Mouse (Mus musculus) Patski (cell line): ENCODE measurements around the gene AI593442. TPM values are rescaled to one million over a fixed set of nuclear protein-coding genes. Genes with fewer than 3 reads are reported as not detected.

Experiments
- ATAC-seq: fragments of 100-300 bp; one replicate; pipeline ENCODE4 v1.8.0; 2021
- CTCF ChIA-PET: fragments of 350-600 bp; sonication (Branson Sonifier 250); formaldehyde crosslinking; loops from one replicate; lab custom pipeline; 2022; ENCODE audit warnings: inconsistent platforms; lab: Charles Lee
- POLR2A ChIA-PET: fragments of 350-600 bp; sonication (Branson Sonifier 250); formaldehyde crosslinking; loops from one replicate; lab custom pipeline; 2022; ENCODE audit warnings: antibody characterized with exemption, inconsistent platforms; lab: Charles Lee
- DNase-seq: peaks from one replicate; pipeline ENCODE4 v3.0.0-alpha.2; 2011; ENCODE audit warnings: low read depth, low spot score
- H3K27me3 ChIP-seq: fragments of 371-371 bp; one replicate; pipeline ENCODE4 v1.5.1; 2021
- CTCF ChIP-seq: fragments of 100-300 bp; IDR thresholded peaks from one replicate; pipeline ENCODE4 v1.5.1; 2021
- in situ Hi-C: fragments of 300-500 bp; cut with MboI; formaldehyde crosslinking; loops from 3 replicates; pipeline ENCODE4 v1.11.1; 2018; ENCODE audit warnings: low pct_unique_long_range_greater_than_20kb, mixed read lengths
- polyA plus RNA-seq: library from polyadenylated mRNA; unstranded; gene quantifications from one replicate; pipeline ENCODE4 v1.2.3, GENCODE M21; 2021

Gene AI593442
- polyA plus RNA-seq, result not detected

DNA sequence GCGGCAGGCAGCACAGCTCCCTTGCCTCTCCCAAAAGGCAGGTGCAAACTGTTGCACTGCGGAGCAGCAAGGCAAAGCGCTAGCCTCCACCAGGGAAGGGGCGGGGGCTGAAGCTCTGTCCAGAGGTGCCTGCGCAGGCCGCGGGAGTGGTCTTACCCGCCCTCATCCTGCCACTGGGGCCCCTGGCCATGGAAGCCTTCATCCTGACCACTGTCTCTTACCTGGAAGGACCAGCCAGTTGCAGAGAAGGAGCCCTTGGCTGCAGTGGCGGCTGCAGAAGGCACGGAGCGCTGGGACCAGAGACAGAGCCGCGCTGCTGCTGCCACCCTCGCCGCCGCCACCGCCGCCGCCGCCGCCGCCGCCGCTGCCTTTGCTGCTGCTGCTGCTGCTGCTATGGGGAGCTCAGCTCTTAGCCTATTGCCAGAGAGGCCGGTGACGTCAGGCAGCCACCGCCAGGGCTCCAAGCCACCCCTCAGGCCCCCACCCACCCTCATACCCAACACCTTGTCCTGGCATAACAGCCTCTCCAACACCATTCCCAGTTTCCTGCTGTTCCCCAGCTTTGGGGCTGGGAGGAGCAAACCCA lies at the start of gene AI593442:
Gene AI593442, minus strand, starts transcription at position 419 of the 586 bp plus-strand sequence.
- POLR2A ChIA-PET, result no interaction called here
- H3K27me3 ChIP-seq, result peaks cover 11% of the 10 kb centered on the region
- no peak for DNase-seq
- no peak for TF ChIP-seq CTCF
- CTCF ChIA-PET, result no interaction called here
- in situ Hi-C loops, result no loop called here
- no peak for ATAC-seq

DNA sequence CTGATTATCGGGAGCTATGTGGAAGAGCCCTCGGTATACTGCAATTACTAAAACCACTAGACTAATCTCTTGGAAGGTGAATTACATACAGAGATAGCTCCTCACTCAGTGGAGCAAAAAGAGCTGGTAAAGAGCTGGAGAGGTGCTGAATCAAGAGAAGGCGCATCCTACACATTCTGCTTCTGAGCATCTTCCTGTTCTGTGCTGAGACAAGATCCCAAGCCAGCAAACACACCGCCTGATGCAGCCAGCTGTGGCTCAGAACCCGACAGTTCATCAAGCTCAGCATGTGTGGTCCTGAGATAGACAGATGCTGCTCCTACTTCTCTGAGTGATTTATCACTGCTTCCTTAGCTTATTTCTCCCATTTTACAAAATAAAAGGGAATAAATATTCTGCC lies 49.2 kb upstream of the AI593442 start:
- DNase-seq (no peak), ATAC-seq (no peak)
- ChIA-PET CTCF (interaction anchor here (1.1 kb wide), 1 partner anchor 11 kb away, joined by 3 read pairs; no protein-coding TSS in a partner anchor), POLR2A (no interaction called here)
- in situ Hi-C loops, result no loop called here
- peaks cover 3% of the 10 kb centered on the region for H3K27me3 ChIP-seq
- TF ChIP-seq CTCF, result no peak

DNA sequence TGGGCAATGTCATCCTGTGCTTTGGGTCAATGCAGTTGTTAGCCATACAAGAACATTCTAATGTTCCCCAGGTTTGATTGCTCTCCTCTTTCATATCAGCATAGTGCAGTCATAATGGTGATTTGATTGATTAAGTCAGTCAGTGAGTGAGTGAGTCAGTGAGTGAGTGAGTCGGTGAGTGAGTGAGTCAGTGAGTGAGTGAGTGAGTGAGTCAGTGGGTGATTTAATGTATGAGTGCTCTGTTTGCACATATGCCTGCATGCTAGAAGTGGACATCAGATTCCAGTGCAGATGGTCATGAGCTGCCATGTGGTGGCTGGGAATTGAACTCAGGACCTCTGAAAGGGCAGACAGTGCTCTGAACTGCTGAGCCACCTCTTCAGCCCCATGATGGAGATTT lies 43.0 kb upstream of the AI593442 start:
- in situ Hi-C loops, result no loop called here
- ATAC-seq, result no peak
- TF ChIP-seq CTCF, result no peak
- DNase-seq, result no peak
- POLR2A ChIA-PET, result no interaction called here
- no peaks in the 10 kb centered on the region for H3K27me3 ChIP-seq
- CTCF ChIA-PET, result no interaction called here

DNA sequence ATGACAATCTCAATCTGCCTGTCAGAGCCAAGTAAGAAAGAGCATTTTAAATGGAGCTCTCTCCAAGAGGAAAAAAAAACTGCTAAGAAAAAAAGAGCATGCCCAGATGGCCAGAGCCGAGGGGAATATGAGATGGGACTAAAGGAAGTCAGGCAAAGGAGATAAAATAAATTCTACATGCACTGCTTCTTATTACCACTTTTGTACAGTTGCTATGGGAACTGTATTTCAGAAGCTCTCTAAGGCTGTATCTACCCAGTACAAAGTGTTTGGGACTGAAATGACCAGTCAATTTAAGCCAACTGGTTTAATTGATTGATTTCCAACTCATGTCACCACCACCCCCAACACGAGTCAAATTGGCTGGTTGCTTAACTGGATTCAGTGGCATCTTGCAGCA lies 40.0 kb upstream of the AI593442 start:
- DNase-seq (no peak), ATAC-seq (no peak)
- no peaks in the 10 kb centered on the region for H3K27me3 ChIP-seq
- in situ Hi-C loops, result no loop called here
- CTCF ChIA-PET, result no interaction called here
- TF ChIP-seq CTCF, result no peak
- POLR2A ChIA-PET, result no interaction called here

DNA sequence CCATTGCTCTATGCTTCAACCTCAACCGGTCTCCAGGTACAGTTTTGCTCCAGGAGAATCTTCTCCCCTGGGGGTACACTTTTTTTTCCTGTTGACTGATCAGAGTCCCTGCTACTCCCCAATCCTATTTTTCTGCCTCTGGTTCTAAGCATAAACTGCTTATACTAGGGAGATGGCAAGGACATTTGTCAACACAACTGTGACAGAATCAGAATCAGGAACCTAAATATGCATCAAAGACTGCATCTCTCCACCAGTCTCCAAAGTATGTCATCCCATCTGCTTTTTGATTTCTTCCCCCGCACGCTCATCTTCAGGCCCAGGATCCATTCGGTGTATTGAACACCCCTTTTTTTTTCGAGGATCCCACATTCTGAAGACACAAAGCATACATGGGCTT lies 456 bp upstream of the AI593442 start:
- no peak for DNase-seq

DNA sequence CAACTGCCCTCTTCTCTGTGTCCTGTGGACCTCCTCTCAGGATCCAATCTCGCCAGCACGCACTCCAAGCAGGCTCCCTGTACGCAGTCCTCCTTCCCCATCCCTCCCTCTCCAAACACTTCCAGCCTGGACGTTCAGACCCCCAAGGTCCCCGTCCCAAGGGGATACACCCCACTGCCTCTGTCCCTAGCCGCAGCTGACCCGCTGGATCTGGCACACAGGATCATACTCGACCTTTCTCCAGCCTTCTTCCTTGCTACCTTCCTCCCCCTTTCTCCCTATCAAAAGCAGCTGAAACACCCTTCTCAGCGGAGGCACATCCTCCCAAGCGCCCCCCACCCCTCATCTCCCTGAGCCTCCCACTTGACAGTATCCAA lies 753 bp downstream of the AI593442 start:
- CTCF ChIA-PET, result no interaction called here
- in situ Hi-C loops, result no loop called here
- no peak for ATAC-seq
- DNase-seq, result no peak
- POLR2A ChIA-PET, result interaction anchor here (0.6 kb wide), 1 partner anchor 80 kb away, joined by 3 read pairs; no protein-coding TSS in a partner anchor
- no peak for TF ChIP-seq CTCF
- H3K27me3 ChIP-seq, result peaks cover 18% of the 10 kb centered on the region

More for the DNA sequence above, 456 bp upstream of the AI593442 start:
- CTCF ChIA-PET, result no interaction called here
- H3K27me3 ChIP-seq, result peaks cover 11% of the 10 kb centered on the region
- ATAC-seq, result no peak
- in situ Hi-C loops, result no loop called here
- TF ChIP-seq CTCF, result no peak
- POLR2A ChIA-PET, result no interaction called here

DNA sequence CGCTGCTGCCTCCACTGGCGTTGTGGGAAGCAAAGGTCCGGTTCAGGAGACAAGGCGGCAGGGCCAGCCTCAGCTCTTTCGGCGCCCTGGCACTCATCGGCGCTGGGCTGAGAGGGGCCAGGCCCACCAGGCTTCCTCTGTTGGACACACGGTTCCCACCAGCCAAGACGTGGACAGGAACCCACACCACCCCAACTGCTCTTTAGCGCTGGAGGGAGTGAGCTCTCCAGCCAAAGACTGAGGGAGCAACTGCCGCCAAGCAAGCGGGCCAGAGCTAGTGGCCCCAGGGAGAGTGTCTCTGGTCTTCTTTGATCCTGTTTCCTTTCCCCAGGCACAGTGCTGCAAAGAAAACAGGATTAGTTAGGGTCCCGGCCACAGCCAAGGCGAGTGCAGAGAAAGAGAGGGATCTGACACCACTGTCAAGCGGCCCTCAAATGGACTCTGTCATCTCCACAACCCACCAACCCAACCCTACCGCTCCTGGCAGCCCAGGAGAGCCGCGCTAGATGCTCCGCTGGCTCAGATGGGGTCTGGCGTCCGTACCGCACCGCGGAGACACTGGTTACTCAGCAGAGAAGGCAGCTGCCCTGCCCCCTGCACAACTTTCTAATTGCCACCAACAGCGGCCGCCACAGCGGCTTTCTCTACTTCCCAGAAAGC lies 1.3 kb downstream of the AI593442 start:
- DNase-seq (no peak), ATAC-seq (no peak)
- CTCF ChIA-PET, result no interaction called here
- POLR2A ChIA-PET, result interaction anchor here (0.6 kb wide), 1 partner anchor 81 kb away, joined by 3 read pairs; no protein-coding TSS in a partner anchor
- in situ Hi-C loops, result no loop called here
- no peak for TF ChIP-seq CTCF
- peaks cover 23% of the 10 kb centered on the region for H3K27me3 ChIP-seq

DNA sequence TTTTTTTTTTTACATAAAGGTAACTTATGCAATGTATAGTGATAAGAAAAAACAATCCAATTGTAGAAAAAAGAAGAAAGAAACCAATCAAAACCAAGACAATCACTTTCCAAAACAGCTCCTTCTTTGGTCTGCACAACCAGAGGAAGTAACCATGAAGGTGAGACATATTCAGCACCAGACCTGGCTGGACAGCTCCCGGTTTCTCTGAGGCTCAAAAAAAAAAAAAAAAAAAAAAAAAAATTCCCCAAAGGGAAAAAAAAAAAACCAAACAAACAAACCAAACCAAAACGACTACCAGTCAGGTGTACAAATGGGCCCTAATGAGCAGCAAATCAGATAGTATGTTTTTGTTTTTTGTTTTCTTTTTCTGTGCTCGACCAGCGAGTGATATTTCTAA lies 3.0 kb downstream of the AI593442 start:
- DNase-seq (peak; percentile 12), ATAC-seq (no peak)
- ChIA-PET POLR2A (no interaction called here), CTCF (no interaction called here)
- TF ChIP-seq CTCF, result no peak
- peaks cover 26% of the 10 kb centered on the region for H3K27me3 ChIP-seq
- in situ Hi-C loops, result no loop called here

DNA sequence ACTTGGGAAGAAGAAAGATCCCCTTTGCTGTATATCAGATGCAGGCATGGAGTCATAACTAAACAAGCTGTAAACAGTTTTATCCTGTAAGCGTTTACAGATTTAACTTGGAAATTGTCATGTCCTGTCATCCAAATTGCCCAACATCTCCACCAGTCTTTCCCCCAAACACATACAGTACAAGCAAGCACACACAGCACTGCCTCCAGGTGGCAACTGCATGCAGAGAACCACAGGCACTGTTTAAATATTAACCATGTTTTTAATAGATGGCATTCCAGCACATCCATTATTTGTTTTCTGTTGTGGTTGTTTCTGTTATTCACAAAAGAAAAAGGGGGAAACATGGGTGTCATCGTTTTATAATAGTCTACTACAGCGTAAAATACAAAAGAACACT lies 3.6 kb downstream of the AI593442 start:
- H3K27me3 ChIP-seq, result peaks cover 26% of the 10 kb centered on the region
- CTCF ChIA-PET, result no interaction called here
- TF ChIP-seq CTCF, result no peak
- ATAC-seq (no peak), DNase-seq (no peak)
- in situ Hi-C loops, result no loop called here
- POLR2A ChIA-PET, result no interaction called here

DNA sequence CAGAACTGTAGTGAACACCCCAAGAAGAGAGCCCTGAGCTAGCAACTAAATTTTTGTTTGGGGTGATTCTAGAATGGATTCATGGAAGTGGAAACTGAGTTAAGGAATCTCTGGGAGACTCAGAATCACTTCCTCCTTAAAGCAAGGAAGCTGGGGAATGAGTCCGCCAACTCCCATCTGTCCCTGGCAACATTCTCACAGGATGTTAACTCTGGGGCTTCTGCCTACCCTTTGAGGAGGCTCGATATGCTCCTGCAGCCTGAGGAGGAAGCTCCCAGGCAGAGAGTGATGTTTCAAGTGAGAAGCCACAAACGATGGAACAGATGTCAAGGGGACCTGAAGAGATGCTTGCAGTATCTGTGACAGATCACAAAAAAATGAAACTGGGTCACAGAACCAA lies 18.2 kb downstream of the AI593442 start:
- CTCF ChIA-PET, result no interaction called here
- TF ChIP-seq CTCF, result no peak
- POLR2A ChIA-PET, result no interaction called here
- ATAC-seq (no peak), DNase-seq (no peak)
- in situ Hi-C loops, result no loop called here
- no peaks in the 10 kb centered on the region for H3K27me3 ChIP-seq

DNA sequence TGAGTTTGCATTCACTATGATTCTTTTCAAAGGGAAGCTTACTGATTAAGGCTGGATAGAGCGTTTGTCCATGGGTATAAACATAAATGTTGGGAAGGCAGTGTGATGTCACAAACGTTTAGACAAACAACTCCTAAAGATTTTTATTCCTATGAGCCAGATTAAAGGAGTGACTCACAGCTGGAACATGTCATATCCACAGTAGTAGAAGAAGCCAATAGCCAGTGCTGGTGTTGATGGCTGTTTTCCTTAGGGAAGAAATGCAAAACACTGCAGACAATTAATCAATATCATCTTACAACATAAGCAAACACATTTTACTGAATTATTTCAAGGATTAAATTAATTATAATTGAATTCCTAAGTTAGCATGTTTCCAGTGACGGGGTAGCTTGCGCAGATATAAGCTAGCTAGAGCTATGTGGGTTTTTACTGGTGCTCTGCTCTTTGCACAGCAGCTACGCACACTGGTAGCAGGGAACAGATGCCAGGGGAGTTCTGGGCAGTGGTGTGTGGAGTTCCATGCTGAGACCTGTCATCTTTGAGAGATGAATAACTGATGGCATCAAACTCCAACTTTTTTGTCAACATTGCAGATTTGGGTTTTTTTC lies 29.1 kb downstream of the AI593442 start:
- TF ChIP-seq CTCF, result no peak
- no peak for DNase-seq

More for the DNA sequence above, 29.1 kb downstream of the AI593442 start:
- no peak for ATAC-seq
- peaks cover 1% of the 10 kb centered on the region for H3K27me3 ChIP-seq
- POLR2A ChIA-PET, result no interaction called here
- CTCF ChIA-PET, result no interaction called here
- in situ Hi-C loops, result no loop called here
